Mouse (Mus musculus) Patski (cell line): ENCODE data around the gene Kremen1. TPM values are rescaled to one million over a fixed set of nuclear protein-coding genes. Genes with fewer than 3 reads are reported as not detected.

ENCODE experiments used
- ATAC-seq: fragments of 100-300 bp; one replicate; pipeline ENCODE4 v1.8.0; 2021
- CTCF ChIA-PET: fragments of 350-600 bp; sonication (Branson Sonifier 250); formaldehyde crosslinking; loops from one replicate; lab custom pipeline; 2022; ENCODE audit warnings: inconsistent platforms; lab: Charles Lee
- POLR2A ChIA-PET: fragments of 350-600 bp; sonication (Branson Sonifier 250); formaldehyde crosslinking; loops from one replicate; lab custom pipeline; 2022; ENCODE audit warnings: antibody characterized with exemption, inconsistent platforms; lab: Charles Lee
- DNase-seq: peaks from one replicate; pipeline ENCODE4 v3.0.0-alpha.2; 2011; ENCODE audit warnings: low read depth, low spot score
- H3K27me3 ChIP-seq: fragments of 371-371 bp; one replicate; pipeline ENCODE4 v1.5.1; 2021
- CTCF ChIP-seq: fragments of 100-300 bp; IDR thresholded peaks from one replicate; pipeline ENCODE4 v1.5.1; 2021
- in situ Hi-C: fragments of 300-500 bp; cut with MboI; formaldehyde crosslinking; loops from 3 replicates; pipeline ENCODE4 v1.11.1; 2018; ENCODE audit warnings: low pct_unique_long_range_greater_than_20kb, mixed read lengths
- polyA plus RNA-seq: library from polyadenylated mRNA; unstranded; gene quantifications from one replicate; pipeline ENCODE4 v1.2.3, GENCODE M21; 2021

Gene Kremen1
- polyA plus RNA-seq, 1 experiment from 2014 or later = 73.0 TPM

GRCm38 (mm10) chr11:5192084-5192516 is 69.3 kb downstream of the Kremen1 start:
- DNase-seq = no peak
- CTCF ChIA-PET = interaction anchor here (3.8 kb wide), 1 partner anchor 10 kb away, joined by 16 read pairs; no protein-coding TSS in a partner anchor
- ATAC-seq = no peak
- in situ Hi-C loops = no loop called here
- no peaks in the 10 kb centered on the region for H3K27me3 ChIP-seq
- no peak for TF ChIP-seq CTCF
- POLR2A ChIA-PET = interaction anchor here (1.1 kb wide), 1 partner anchor 69 kb away, joined by 3 read pairs; no protein-coding TSS in a partner anchor

GRCm38 (mm10) chr11:5189239-5189933 is 72.0 kb downstream of the Kremen1 start:
- DNase-seq = no peak
- in situ Hi-C loops = no loop called here
- ChIA-PET POLR2A (no interaction called here), CTCF (interaction anchor here (0.7 to 2.1 kb wide), 2 partner anchors 10 to 23 kb away, joined by 3 to 6 read pairs; no protein-coding TSS in a partner anchor)
- ATAC-seq = no peak
- TF ChIP-seq CTCF = no peak
- no peaks in the 10 kb centered on the region for H3K27me3 ChIP-seq

- in situ Hi-C loops = no loop called here
- no peak for TF ChIP-seq CTCF
- DNase-seq (no peak), ATAC-seq (no peak)
- ChIA-PET CTCF (interaction anchor here (1.1 to 2.1 kb wide), 3 partner anchors 25 to 281 kb away, joined by 3 to 6 read pairs (median 4); no protein-coding TSS in a partner anchor), POLR2A (no interaction called here)
- no peaks in the 10 kb centered on the region for H3K27me3 ChIP-seq
These were observed 73.2 kb downstream of the Kremen1 start for GRCm38 (mm10) chr11:5188170-5188569.

- ChIA-PET POLR2A (no interaction called here), CTCF (no interaction called here)
- ATAC-seq = no peak
- no peaks in the 10 kb centered on the region for H3K27me3 ChIP-seq
- TF ChIP-seq CTCF = no peak
- in situ Hi-C loops = loop anchor here (5.0 kb wide), 2 partner anchors 102 to 297 kb away; no protein-coding TSS in a partner anchor
- no peak for DNase-seq
These were observed 76.5 kb downstream of the Kremen1 start for GRCm38 (mm10) chr11:5184832-5185231.

GRCm38 (mm10) chr11:5184250-5184649 is 77.1 kb downstream of the Kremen1 start:
- ATAC-seq (no peak), DNase-seq (no peak)
- in situ Hi-C loops = loop anchor here (5.0 kb wide), 2 partner anchors 103 to 298 kb away; no protein-coding TSS in a partner anchor
- CTCF ChIA-PET = no interaction called here
- H3K27me3 ChIP-seq = no peaks in the 10 kb centered on the region
- POLR2A ChIA-PET = no interaction called here
- no peak for TF ChIP-seq CTCF

- H3K27me3 ChIP-seq = no peaks in the 10 kb centered on the region
- DNase-seq (no peak), ATAC-seq (no peak)
- ChIA-PET POLR2A (no interaction called here), CTCF (interaction anchor here (2.0 to 2.5 kb wide), 2 partner anchors 11 to 107 kb away, joined by 16 to 18 read pairs; no protein-coding TSS in a partner anchor)
- TF ChIP-seq CTCF = no peak
- in situ Hi-C loops = loop anchor here (5.0 kb wide), 2 partner anchors 104 to 299 kb away; no protein-coding TSS in a partner anchor
These were observed 78.5 kb downstream of the Kremen1 start for GRCm38 (mm10) chr11:5182870-5183269.

GRCm38 (mm10) chr11:5181850-5182404 is 79.4 kb downstream of the Kremen1 start:
- in situ Hi-C loops = loop anchor here (5.0 kb wide), 2 partner anchors 105 to 300 kb away; no protein-coding TSS in a partner anchor
- no peaks in the 10 kb centered on the region for H3K27me3 ChIP-seq
- POLR2A ChIA-PET = no interaction called here
- TF ChIP-seq CTCF = peak; percentile 97
- CTCF ChIA-PET = interaction anchor here (0.8 to 2.5 kb wide), 17 partner anchors 10 to 296 kb away, joined by 3 to 18 read pairs (median 4); no protein-coding TSS in a partner anchor
- DNase-seq (no peak), ATAC-seq (no peak)

GRCm38 (mm10) chr11:5179391-5179790 is 82.0 kb downstream of the Kremen1 start:
- TF ChIP-seq CTCF = no peak
- DNase-seq = no peak
- no peaks in the 10 kb centered on the region for H3K27me3 ChIP-seq
- in situ Hi-C loops = no loop called here
- POLR2A ChIA-PET = no interaction called here
- ATAC-seq = no peak
- CTCF ChIA-PET = interaction anchor here (1.4 to 1.6 kb wide), 2 partner anchors 10 to 11 kb away, joined by 3 read pairs; no protein-coding TSS in a partner anchor

- ChIA-PET POLR2A (no interaction called here), CTCF (no interaction called here)
- no peak for DNase-seq
- ATAC-seq = no peak
- no peak for TF ChIP-seq CTCF
- in situ Hi-C loops = no loop called here
- H3K27me3 ChIP-seq = no peaks in the 10 kb centered on the region
These were observed 84.2 kb downstream of the Kremen1 start for GRCm38 (mm10) chr11:5177171-5177570.

GRCm38 (mm10) chr11:5176685-5177084 is 84.7 kb downstream of the Kremen1 start:
- CTCF ChIA-PET = no interaction called here
- H3K27me3 ChIP-seq = no peaks in the 10 kb centered on the region
- POLR2A ChIA-PET = no interaction called here
- in situ Hi-C loops = no loop called here
- TF ChIP-seq CTCF = no peak
- DNase-seq = no peak
- no peak for ATAC-seq
